Mouse (Mus musculus) erythroblast, embryonic 14.5 days (primary cell): ENCODE results near the gene Pa2g4. TPM values are rescaled to one million over a fixed set of nuclear protein-coding genes. Genes with fewer than 3 reads are reported as not detected.

Experiments
- H3K27me3 ChIP-seq: 2 replicates; pipeline ENCODE4 v1.6.1; 2012; ENCODE audit warnings: inconsistent platforms; ENCODE audit not compliant: control insufficient read depth
- H3K36me3 ChIP-seq: 2 replicates; pipeline ENCODE4 v1.6.1; 2012; ENCODE audit warnings: mild to moderate bottlenecking, inconsistent platforms; ENCODE audit not compliant: control insufficient read depth
- H3K4me1 ChIP-seq: 2 replicates; pipeline ENCODE4 v1.6.1; 2012; ENCODE audit warnings: inconsistent platforms; ENCODE audit not compliant: control insufficient read depth
- H3K4me3 ChIP-seq: replicated peaks from 2 replicates; pipeline ENCODE3; 2012; ENCODE audit warnings: moderate library complexity, mild to moderate bottlenecking, inconsistent platforms
- H3K9me3 ChIP-seq: 2 replicates; pipeline ENCODE4 v1.6.1; 2012; ENCODE audit warnings: low read length, inconsistent platforms, mixed read lengths; ENCODE audit not compliant: control insufficient read depth
- GATA1 ChIP-seq: IDR thresholded peaks from 2 replicates; pipeline ENCODE4 v1.6.1; 2012; ENCODE audit warnings: low read length, inconsistent platforms, mixed read lengths
- TAL1 ChIP-seq: IDR thresholded peaks from 3 replicates; pipeline ENCODE4 v1.6.1; 2012; ENCODE audit warnings: low read length, inconsistent platforms, mixed read lengths
- polyA plus RNA-seq: library from polyadenylated mRNA; stranded (reverse); fragments of >175 nt; gene quantifications from 2 replicates; pipeline ENCODE4 v1.2.3, GENCODE M21; 2012

Gene Pa2g4
- polyA plus RNA-seq, 1 experiment, result 39.3 TPM

GRCm38 (mm10) chr10:128545570-128545898 lies 20.3 kb downstream of the Pa2g4 start:
- Histone ChIP-seq H3K9me3 (no peaks in the 10 kb centered on the region), H3K4me3 (no peak overlapping the region), H3K4me1 (peaks cover 52% of the 10 kb centered on the region), H3K36me3 (peaks cover 57% of the 10 kb centered on the region), H3K27me3 (no peaks in the 10 kb centered on the region)
- TF ChIP-seq GATA1 (no peak), TAL1 (no peak)

- H3K4me3 ChIP-seq, result no peak overlapping the region
- peaks cover 46% of the 10 kb centered on the region for H3K4me1 ChIP-seq
- no peak for TF ChIP-seq TAL1
- TF ChIP-seq GATA1, result no peak
- H3K9me3 ChIP-seq, result no peaks in the 10 kb centered on the region
- no peaks in the 10 kb centered on the region for H3K27me3 ChIP-seq
- H3K36me3 ChIP-seq, result peaks cover 57% of the 10 kb centered on the region
Observed at GRCm38 (mm10) chr10:128544674-128545569, 20.9 kb downstream of the Pa2g4 start.

GRCm38 (mm10) chr10:128544151-128544657 lies 21.6 kb downstream of the Pa2g4 start:
- TF ChIP-seq GATA1 (no peak), TAL1 (no peak)
- H3K9me3 ChIP-seq, result no peaks in the 10 kb centered on the region
- no peaks in the 10 kb centered on the region for H3K27me3 ChIP-seq
- H3K4me3 ChIP-seq, result no peak overlapping the region
- H3K4me1 ChIP-seq, result peaks cover 41% of the 10 kb centered on the region
- peaks cover 57% of the 10 kb centered on the region for H3K36me3 ChIP-seq

- TF ChIP-seq GATA1, result no peak
- TF ChIP-seq TAL1, result no peak
- Histone ChIP-seq H3K4me1 (peaks cover 42% of the 10 kb centered on the region), H3K36me3 (peaks cover 53% of the 10 kb centered on the region), H3K9me3 (no peaks in the 10 kb centered on the region; the same call in 1 of the 2 replicates), H3K27me3 (no peaks in the 10 kb centered on the region), H3K4me3 (no peak overlapping the region)
Observed at GRCm38 (mm10) chr10:128543100-128543499, 22.7 kb downstream of the Pa2g4 start.

- TF ChIP-seq TAL1 (no peak), GATA1 (no peak)
- Histone ChIP-seq H3K9me3 (no peaks in the 10 kb centered on the region; the same call in 1 of the 2 replicates), H3K4me3 (no peak overlapping the region), H3K36me3 (peaks cover 23% of the 10 kb centered on the region), H3K27me3 (no peaks in the 10 kb centered on the region), H3K4me1 (peaks cover 27% of the 10 kb centered on the region)
Observed at GRCm38 (mm10) chr10:128538340-128538870, 27.4 kb downstream of the Pa2g4 start.

- Histone ChIP-seq H3K36me3 (peaks cover 6% of the 10 kb centered on the region), H3K27me3 (no peaks in the 10 kb centered on the region; the same call in 1 of the 2 replicates), H3K4me3 (peak overlapping the region; percentile 34), H3K9me3 (no peaks in the 10 kb centered on the region; the same call in 1 of the 2 replicates), H3K4me1 (peaks cover 25% of the 10 kb centered on the region)
- TF ChIP-seq GATA1 (no peak), TAL1 (no peak)
Observed at GRCm38 (mm10) chr10:128536266-128536940, 29.4 kb downstream of the Pa2g4 start.

GRCm38 (mm10) chr10:128535624-128536265 lies 30.0 kb downstream of the Pa2g4 start:
- Histone ChIP-seq H3K4me3 (peak overlapping the region; percentile 34), H3K4me1 (peaks cover 25% of the 10 kb centered on the region), H3K36me3 (no peaks in the 10 kb centered on the region; the same call in 1 of the 2 replicates), H3K9me3 (no peaks in the 10 kb centered on the region; the same call in 1 of the 2 replicates), H3K27me3 (peaks cover 3% of the 10 kb centered on the region)
- no peak for TF ChIP-seq GATA1
- no peak for TF ChIP-seq TAL1

GRCm38 (mm10) chr10:128535206-128535605 lies 30.6 kb downstream of the Pa2g4 start:
- no peak for TF ChIP-seq TAL1
- no peak for TF ChIP-seq GATA1
- peaks cover 25% of the 10 kb centered on the region for H3K4me1 ChIP-seq
- no peaks in the 10 kb centered on the region; the same call in 1 of the 2 replicates for H3K9me3 ChIP-seq
- H3K27me3 ChIP-seq, result peaks cover 4% of the 10 kb centered on the region
- no peaks in the 10 kb centered on the region; the same call in 1 of the 2 replicates for H3K36me3 ChIP-seq
- H3K4me3 ChIP-seq, result no peak overlapping the region
